Mouse (Mus musculus) left cerebral cortex, adult 9 months (tissue): Measurements from ENCODE around the gene Wwox.

Experiments
- DNase-seq, 2 experiments: peaks; one replicate each; pipeline ENCODE4 v3.0.0; 2022; ENCODE audit warnings: low spot score in 2 of 2

Wwox gene

DNA sequence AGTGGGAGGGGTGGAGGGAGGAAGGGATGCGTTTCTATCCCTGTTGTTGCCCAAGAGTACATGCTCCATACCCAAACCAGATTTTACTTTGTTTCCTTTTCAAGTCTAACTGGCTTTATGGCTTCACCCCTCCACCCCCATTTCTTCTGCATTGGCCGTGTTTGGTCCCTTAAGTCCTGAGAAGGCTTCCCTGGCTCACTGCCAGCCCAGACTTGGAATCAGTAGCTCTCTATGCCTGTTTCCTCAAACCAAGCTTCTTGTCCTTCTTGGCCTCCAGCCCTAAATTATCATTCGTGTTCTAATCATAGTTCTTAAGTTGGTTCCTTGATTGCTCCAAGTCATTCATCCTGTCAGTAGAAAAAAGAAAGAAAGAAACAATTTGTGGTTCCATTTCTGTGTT is 777.3 kb downstream of the Wwox start:
- no peak for DNase-seq

DNA sequence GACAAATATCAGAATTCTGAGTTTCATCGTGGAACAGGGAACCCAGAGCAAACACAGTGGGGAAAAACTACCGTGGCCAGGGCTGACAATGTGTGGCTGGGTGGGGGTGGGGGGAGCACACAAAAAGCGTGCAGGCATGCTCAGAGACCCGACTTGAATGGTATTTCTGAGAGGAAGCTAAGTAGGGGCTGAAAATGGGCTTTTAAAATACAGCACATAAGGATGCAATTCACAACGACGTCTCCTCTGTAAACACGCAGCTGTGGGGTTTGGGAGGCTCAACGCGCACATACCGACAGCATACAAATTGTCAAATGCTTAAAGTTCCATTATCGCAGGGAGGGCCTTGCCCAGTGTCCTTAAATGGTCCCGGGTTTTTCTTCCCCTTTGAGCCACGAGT is 783.1 kb downstream of the Wwox start:
- DNase-seq = no peak

DNA sequence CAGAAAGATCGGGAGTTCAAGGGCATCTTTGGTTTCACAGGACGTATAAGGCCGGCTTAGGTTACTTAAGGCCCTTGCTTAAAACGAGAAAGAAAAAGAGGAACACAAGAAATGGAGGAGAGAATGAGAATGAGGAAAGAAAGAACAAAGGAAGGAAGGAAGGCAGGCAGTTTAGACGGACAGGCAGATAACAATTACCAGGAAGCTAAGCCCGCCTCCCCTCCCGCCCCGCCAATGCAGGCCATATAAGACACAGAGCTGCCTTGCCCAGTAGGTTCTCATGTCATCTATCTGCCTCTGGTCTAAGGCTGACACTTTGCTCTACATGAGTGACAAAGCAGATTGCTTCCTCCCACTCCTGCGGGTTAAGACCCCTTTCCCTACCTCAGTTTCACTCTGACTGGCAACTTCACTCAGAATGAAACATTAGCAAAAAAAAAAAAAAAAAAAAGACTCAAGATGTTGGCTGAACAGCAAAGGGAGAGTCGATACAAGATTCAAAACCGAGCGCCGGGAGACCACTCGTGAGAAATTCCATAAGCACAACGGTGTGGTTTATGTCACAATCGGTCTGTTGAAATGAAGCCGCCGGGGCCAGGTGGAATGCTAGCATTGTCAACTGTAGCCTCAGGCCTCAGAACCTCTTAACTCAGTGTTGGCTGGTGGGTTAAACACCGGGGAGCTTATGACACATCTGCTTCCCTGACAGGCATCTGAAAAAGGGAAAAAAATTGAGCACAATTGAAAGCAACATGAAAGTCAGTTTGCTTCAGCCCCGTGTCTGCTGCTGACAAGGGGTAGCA is 787.5 kb downstream of the Wwox start:
- no peak for DNase-seq

- DNase-seq = no peak
Measured at GRCm38 (mm10) chr8:115228903-115229302, 789.4 kb downstream of the Wwox start.

DNA sequence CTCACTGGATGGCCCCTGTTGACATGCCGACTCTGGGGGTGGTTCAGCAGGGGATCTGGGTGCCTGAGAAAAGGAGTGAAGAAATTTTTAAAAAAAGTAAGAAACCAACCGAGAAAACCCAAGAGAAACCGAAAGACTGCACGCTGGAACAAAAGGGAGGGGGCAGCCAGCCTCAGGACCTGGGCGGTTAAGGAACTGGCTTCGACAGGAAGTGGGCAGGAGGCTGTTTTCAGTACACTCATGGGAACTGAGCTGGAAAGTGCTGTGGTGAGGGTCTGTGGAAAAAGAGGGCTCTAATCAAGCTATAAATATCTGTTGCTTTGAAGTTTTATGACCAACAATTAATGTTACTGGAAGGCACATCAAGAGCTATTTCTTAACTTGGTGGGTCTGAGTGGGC is 794.6 kb downstream of the Wwox start:
- DNase-seq = no peak

DNA sequence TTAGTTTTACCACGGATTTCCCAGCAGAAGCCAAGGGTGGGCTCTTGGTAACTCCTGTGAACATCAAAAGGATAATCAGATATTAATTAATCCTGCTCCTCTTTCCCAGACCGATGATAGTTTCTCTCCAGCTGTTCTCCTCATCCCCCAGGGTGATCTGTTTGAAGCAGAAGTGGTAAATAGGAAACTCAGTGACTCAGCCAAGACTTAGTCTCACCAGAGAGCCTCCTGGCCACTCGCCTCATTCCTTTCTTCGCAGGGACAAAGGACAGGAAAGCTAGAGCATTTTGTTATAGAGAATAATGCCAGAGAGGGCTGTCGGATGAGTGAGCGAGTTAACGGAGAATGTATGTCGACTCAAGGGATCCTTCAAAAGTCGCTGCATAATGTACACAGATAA is 798.1 kb downstream of the Wwox start:
- DNase-seq = no peak

- no peak for DNase-seq
Measured at GRCm38 (mm10) chr8:115243465-115244027, 804.1 kb downstream of the Wwox start.

DNA sequence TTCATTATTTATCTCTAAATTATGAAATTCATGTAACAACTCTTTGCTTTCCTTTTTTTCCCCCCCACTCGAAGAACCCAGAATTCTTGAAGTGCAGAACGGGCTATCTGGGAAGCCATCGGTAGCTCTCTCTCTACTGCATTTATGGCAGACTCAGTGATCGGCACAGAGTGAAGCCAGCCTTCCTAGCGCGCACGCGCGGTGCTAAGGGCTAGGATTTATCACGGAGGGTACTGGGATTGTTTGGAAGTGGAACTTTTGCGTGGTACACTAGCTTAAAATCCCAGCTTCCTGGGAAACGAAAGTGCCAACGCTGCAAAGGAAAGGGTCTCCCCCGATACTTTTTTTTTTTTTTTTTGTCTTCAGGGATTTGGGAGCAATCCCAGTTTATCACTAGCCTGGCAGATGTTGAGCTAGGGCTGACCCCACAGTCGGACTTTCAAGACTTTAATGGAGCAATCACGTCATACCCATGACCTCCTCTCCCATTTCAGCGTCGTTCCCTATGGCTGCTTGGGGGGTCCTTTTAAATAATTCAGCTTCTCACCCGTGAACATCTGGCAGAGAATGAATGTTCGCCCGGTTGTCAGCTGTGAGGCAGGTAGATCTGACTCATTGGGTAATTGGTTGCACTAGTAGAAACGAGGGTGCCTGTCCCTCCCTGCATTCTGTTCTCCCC is 810.4 kb downstream of the Wwox start:
- peak in 1 of 2 experiments; percentile 9 for DNase-seq

- DNase-seq = no peak
Measured at GRCm38 (mm10) chr8:115255550-115255949, 816.1 kb downstream of the Wwox start.

- DNase-seq = no peak
Measured at GRCm38 (mm10) chr8:115257417-115257816, 818.0 kb downstream of the Wwox start.

GRCm38 (mm10) chr8:115259806-115260205 is 820.4 kb downstream of the Wwox start:
- no peak for DNase-seq

- no peak for DNase-seq
Measured at GRCm38 (mm10) chr8:115267196-115267595, 827.7 kb downstream of the Wwox start.

DNA sequence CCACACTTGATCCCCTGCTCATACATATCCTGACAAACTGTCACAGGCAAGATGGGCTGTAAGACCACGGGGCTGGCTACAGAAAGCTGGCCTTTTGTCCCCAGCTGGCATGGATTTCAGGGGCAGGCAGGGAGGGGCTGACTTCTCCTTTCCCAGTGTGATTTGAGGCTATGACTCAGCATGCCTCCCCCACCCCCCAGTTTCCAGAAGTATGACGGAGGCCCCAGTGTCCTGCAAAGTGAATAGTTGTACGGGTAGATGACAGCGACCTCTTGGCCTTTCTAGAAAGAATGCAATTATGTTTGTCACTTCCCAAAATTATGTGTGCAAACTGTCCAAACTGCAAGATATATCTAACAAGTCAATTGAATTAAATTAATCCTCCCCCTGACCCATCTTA is 830.1 kb downstream of the Wwox start:
- DNase-seq = no peak

- DNase-seq = no peak
Measured at GRCm38 (mm10) chr8:115273976-115274375, 834.5 kb downstream of the Wwox start.

DNA sequence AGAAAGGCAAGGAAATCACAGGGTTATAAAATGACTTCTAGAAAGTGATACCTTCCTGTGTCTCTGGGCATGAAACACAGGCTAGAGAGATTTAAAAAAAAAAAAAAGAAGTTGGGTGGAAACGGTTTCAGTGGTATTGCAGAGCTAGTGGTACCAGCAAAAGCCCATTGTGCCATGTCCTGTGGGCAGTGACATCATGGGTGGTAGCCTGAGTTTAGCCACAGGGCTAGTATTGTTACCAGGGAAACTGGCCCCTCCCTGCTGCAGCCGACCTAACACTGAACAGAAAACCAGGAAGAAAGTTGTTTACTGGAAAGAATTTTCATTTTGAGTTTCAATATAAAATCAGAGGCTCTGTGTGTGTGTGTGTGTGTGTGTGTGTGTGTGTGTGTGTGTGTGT is 836.8 kb downstream of the Wwox start:
- DNase-seq = no peak

- DNase-seq = no peak
Measured at GRCm38 (mm10) chr8:115278291-115278690, 838.8 kb downstream of the Wwox start.

GRCm38 (mm10) chr8:115290224-115290623 is 850.8 kb downstream of the Wwox start:
- no peak for DNase-seq

DNA sequence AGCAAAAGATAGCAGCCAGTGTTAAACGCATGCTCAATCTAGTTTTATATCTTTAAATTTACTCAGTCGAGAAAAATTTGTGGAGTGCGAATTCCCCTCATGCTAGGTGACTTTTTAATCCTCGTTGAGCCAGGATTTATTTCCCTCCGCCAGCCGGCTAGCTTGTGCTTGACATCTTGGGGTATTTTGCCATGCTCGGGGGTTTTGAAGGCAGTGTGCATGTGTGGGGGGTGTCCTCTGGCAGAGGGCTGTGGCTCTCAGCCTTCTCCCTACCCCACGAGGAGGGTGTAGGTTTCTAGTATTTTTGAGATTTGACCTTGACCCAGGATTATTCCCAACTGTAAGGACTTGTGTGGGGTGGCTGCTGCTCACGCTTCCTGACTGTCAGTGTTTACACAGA is 857.3 kb downstream of the Wwox start:
- DNase-seq = no peak

GRCm38 (mm10) chr8:115302484-115302883 is 863.0 kb downstream of the Wwox start:
- no peak for DNase-seq

DNA sequence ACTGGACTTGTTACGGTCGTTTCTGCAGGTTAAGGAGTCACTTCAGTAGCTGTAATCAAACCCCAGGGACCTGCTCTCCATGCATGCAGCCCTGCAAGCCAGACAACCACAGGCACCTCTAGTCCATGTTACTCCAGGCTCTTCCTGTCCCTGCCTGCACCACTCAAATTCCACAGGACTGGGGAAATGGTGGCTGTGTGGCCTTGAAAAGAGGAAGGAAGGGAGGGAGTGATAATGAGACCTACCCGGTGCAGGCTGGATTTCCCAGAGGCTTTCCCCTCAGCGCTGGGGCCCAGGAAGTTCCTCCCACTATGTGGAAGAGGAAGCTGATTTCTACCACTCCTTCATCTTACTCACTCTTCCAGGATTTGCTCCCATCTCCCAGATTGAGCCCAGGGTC is 868.0 kb downstream of the Wwox start:
- no peak for DNase-seq

GRCm38 (mm10) chr8:115311003-115311402 is 871.5 kb downstream of the Wwox start:
- DNase-seq = no peak

DNA sequence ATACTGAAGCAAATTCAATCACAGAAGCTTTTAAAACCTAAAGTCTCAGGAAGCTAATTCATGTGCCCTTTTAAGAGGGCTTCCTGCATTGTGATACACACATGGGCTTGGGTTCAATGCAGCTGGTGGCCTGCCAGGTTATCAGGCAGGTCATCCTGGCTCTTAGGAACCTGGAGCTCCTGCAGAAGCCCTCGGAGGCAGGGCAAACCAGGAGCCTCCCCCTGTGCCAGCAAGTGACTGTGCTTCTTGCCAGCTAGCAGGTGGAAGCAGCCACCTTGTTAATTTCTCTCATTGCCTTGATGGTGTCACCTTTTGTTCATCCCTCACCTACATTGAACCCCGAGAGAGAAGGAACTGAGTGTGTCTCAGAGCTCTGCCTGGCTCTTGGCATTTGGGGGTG is 872.9 kb downstream of the Wwox start:
- DNase-seq = no peak

GRCm38 (mm10) chr8:115322501-115322900 is 883.0 kb downstream of the Wwox start:
- DNase-seq = no peak
